Mouse (Mus musculus): ENCODE results near the gene Ppargc1a.

GRCm38 (mm10) chr5:51529444-51529843 lies 38.1 kb downstream of the Ppargc1a start:
- no peak for TF ChIP-seq CTCF (conservative IDR thresholded peaks at IDR 0.05; ENCODE audit: insufficient read depth, insufficient read length, low read depth, low read length)
- no peak for TF ChIP-seq POLR2A (IDR thresholded peaks at IDR 0.05; ENCODE audit: low read depth, low read length)

Measured in kidney, adult 2 months (tissue).